Mouse (Mus musculus) kidney, adult 2 months (tissue): ENCODE data around the gene Itpr3. TPM values are rescaled to one million over a fixed set of nuclear protein-coding genes. Genes with fewer than 3 reads are reported as not detected.

ENCODE experiments used
- DNase-seq: peaks from one replicate; pipeline ENCODE4 v3.0.0; 2021
- H3K27ac ChIP-seq: fragments of 200-500 bp; 2 replicates; pipeline ENCODE4 v1.5.1; 2012; ENCODE audit warnings: low read depth, low read length, control low read depth, inconsistent platforms; ENCODE audit not compliant: insufficient read depth
- H3K27me3 ChIP-seq: fragments of 200-500 bp; replicated peaks from 2 replicates; pipeline ENCODE4 v1.6.1; 2012; ENCODE audit warnings: mild to moderate bottlenecking, moderate library complexity, low read length, inconsistent platforms; ENCODE audit not compliant: control insufficient read depth, insufficient read depth
- H3K36me3 ChIP-seq: fragments of 200-500 bp; 2 replicates; pipeline ENCODE4 v1.6.1; 2012; ENCODE audit warnings: mild to moderate bottlenecking, moderate library complexity, low read length, inconsistent platforms; ENCODE audit not compliant: control insufficient read depth, insufficient read depth
- H3K4me1 ChIP-seq: fragments of 200-500 bp; 2 replicates; pipeline ENCODE4 v1.6.1; 2011; ENCODE audit warnings: low read length; ENCODE audit not compliant: control insufficient read depth, insufficient read depth
- H3K4me3 ChIP-seq: fragments of 200-500 bp; 2 replicates; pipeline ENCODE4 v1.5.1; 2011; ENCODE audit warnings: mild to moderate bottlenecking, low read depth, low read length, control low read depth; ENCODE audit not compliant: insufficient read depth
- CTCF ChIP-seq: fragments of 200-500 bp; conservative IDR thresholded peaks from 2 replicates; pipeline ENCODE4 v1.5.1; 2011; ENCODE audit warnings: low read depth, mild to moderate bottlenecking, control low read depth, low read length, moderate library complexity, mixed read lengths; ENCODE audit not compliant: insufficient read depth, insufficient read length
- POLR2A ChIP-seq: fragments of 200-500 bp; IDR thresholded peaks from one replicate; pipeline ENCODE4 v1.6.1; 2011; ENCODE audit warnings: low read depth, low read length, control low read depth
- WGBS: fragments of 180-500 bp; shearing (Covaris S2); methylation state at CpG from one replicate; pipeline ENCODE4 v1.1.7; 2018; 5-methylcytosine and 5-hydroxymethylcytosine counted together
- polyA plus RNA-seq: library from polyadenylated mRNA; depleted of rRNA; stranded (reverse); fragments of >200 nt; gene quantifications from 2 replicates; pipeline ENCODE4 v1.2.3, GENCODE M21; 2012

Itpr3 gene
- polyA plus RNA-seq, 1 experiment, result 6.9 TPM

- TF ChIP-seq CTCF, result no peak
- no peak for TF ChIP-seq POLR2A
- DNase-seq, result no peak
- no peak overlapping the region for H3K27ac ChIP-seq
- H3K36me3 ChIP-seq, result no peaks in the 10 kb centered on the region
- WGBS, result 89% methylated on average over 10 of the region's 10 CpGs
- H3K4me3 ChIP-seq, result no peak overlapping the region
- H3K27me3 ChIP-seq, result no peaks in the 10 kb centered on the region
- H3K4me1 ChIP-seq, result peaks cover 4% of the 10 kb centered on the region
Observed at GRCm38 (mm10) chr17:27132238-27132637, 75.1 kb downstream of the Itpr3 start.

DNA sequence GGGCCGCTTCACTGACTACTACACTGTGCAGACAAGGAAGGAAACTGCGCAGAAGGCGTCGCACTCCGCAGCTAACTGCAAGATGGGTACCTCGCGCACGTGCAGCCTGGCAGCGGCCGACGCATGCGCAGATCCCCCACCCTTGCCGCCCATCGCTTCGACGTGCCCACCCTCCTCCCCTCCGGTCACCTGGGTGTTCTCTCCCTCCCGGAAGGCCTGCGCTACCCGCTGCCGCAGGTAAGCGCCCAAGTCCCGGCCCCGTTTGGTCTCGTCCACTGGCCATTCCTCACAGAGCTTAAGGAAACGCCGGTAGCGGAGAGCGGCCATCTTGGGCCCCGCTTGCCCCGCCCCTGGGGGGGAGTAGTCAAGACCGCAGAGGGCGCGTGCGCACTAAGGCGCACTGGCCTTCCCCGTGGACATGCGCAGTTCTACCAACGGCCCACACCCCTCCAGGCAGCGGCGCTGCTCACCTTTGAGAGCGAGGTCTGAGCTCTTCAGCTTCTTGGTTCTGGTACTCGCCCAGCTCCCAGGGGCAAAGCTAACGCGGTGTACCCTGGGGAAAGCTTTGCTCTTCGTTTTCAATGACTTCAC is 76.5 kb downstream of the Itpr3 start, which contains the start of gene Uqcc2:
Gene Uqcc2 (minus strand): TSS at position 366 of the 591 bp plus-strand sequence.
- Histone ChIP-seq H3K27ac (peak within 1 kb of the TSS; percentile 46; the same call in 1 of the 2 replicates), H3K27me3 (no peaks in the 10 kb centered on the region), H3K4me3 (peak within 1 kb of the TSS; percentile 73), H3K36me3 (no peaks in the 10 kb centered on the region), H3K4me1 (peaks cover 4% of the 10 kb centered on the region)
- TF ChIP-seq CTCF (peak; percentile 76), POLR2A (no peak)
- WGBS, result under 1% methylated on average over 46 of the region's 46 CpGs
- DNase-seq, result peak; percentile 98

GRCm38 (mm10) chr17:27134187-27134586 is 77.1 kb downstream of the Itpr3 start:
- Histone ChIP-seq H3K27me3 (no peaks in the 10 kb centered on the region), H3K27ac (no peak overlapping the region), H3K36me3 (no peaks in the 10 kb centered on the region), H3K4me1 (peaks cover 4% of the 10 kb centered on the region), H3K4me3 (peak overlapping the region; percentile 3; the same call in 1 of the 2 replicates)
- 27% methylated on average over 9 of the region's 9 CpGs for WGBS
- no peak for DNase-seq
- no peak for TF ChIP-seq CTCF
- TF ChIP-seq POLR2A, result no peak

DNA sequence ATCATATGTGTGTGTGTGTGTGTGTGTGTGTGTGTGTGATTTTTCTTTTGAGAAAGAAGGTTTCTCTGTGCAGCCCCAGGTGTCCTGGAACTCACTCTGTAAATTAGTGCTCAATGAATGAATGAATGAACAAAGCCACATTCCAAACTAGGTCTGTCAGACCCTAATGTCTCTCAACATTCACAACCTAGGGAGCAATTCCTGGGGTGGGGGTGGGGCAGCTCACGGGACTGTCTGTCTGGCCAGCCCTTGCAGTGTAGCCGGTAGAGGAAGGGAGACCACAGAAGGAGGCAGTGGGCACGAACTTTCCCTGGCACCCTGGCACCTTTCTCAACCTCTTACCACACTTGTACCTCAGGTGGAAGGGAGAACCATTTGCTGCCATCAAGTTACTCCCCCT is 77.6 kb downstream of the Itpr3 start:
- Histone ChIP-seq H3K36me3 (no peaks in the 10 kb centered on the region), H3K4me3 (no peak overlapping the region), H3K4me1 (peaks cover 4% of the 10 kb centered on the region), H3K27ac (no peak overlapping the region), H3K27me3 (no peaks in the 10 kb centered on the region)
- TF ChIP-seq CTCF, result no peak
- WGBS, result 31% methylated on average over 3 of the region's 3 CpGs
- no peak for DNase-seq

DNA sequence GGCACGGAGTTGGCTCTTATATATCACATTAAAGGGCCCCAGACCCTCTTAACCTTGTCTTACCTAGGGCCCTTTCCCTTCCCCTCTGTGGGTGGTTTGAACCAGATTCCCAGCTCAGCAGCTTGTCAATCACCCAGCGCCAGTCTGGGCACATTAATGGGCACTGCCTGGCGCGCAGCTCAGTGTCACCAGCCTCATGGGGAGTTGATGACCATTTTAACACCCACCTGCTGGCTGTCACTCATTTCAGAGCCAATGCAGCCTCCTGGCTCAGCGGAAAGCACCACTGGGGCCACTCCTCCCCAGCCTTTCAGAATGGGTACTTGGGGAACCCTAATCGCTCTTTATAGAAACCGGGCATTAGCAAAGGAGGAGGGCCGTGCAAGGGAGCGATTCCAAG is 81.3 kb downstream of the Itpr3 start:
- Histone ChIP-seq H3K4me1 (peaks cover 6% of the 10 kb centered on the region), H3K4me3 (no peak overlapping the region), H3K36me3 (no peaks in the 10 kb centered on the region), H3K27me3 (no peaks in the 10 kb centered on the region), H3K27ac (no peak overlapping the region)
- TF ChIP-seq POLR2A (no peak), CTCF (no peak)
- WGBS, result 80% methylated on average over 9 of the region's 9 CpGs
- DNase-seq, result no peak

DNA sequence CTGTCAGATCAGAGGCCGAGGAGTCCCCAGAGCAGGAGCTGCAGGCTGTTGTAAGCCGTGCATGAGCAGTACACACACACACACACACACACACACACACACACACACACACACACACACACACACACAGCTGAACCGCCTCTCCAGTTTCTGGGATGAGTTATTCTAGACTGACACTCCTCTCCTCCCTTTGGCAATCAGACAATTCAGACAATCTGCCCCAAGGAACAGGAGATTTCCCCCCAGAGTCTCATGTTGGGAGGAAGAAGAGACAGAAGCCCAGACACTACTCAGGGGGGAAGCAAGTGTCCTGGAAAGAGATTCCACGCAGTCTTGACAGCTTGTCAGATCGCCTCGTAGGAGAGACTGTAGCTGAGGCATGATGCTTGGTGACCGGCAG is 82.2 kb downstream of the Itpr3 start:
- WGBS, result 63% methylated on average over 7 of the region's 7 CpGs
- Histone ChIP-seq H3K4me1 (peaks cover 6% of the 10 kb centered on the region; the same call in 1 of the 2 replicates), H3K27ac (no peak overlapping the region), H3K27me3 (no peaks in the 10 kb centered on the region), H3K36me3 (no peaks in the 10 kb centered on the region), H3K4me3 (no peak overlapping the region)
- DNase-seq, result no peak
- TF ChIP-seq CTCF, result no peak
- TF ChIP-seq POLR2A, result no peak

GRCm38 (mm10) chr17:27140262-27140661 is 83.2 kb downstream of the Itpr3 start:
- 69% methylated on average over 9 of the region's 9 CpGs for whole genome bisulfite sequencing
- no peak overlapping the region for H3K4me3 ChIP-seq
- TF ChIP-seq POLR2A (no peak), CTCF (no peak)
- H3K27me3 ChIP-seq, result no peaks in the 10 kb centered on the region
- no peak overlapping the region for H3K27ac ChIP-seq
- H3K36me3 ChIP-seq, result no peaks in the 10 kb centered on the region
- DNase-seq, result no peak
- H3K4me1 ChIP-seq, result peaks cover 6% of the 10 kb centered on the region; the same call in 1 of the 2 replicates
